Mouse (Mus musculus) fibroblast of lung, adult 2 months (primary cell): ENCODE data around the gene Tfpt.
"Not testable (repeated sequence)": the region's sequence is repeated elsewhere in the genome, so short reads cannot be mapped to it uniquely, and the experiment has no call there.

Experiments
- DNase-seq: peaks from one replicate; pipeline ENCODE4 v3.0.0-alpha.2; 2011; ENCODE audit warnings: low read depth

Gene Tfpt

DNA sequence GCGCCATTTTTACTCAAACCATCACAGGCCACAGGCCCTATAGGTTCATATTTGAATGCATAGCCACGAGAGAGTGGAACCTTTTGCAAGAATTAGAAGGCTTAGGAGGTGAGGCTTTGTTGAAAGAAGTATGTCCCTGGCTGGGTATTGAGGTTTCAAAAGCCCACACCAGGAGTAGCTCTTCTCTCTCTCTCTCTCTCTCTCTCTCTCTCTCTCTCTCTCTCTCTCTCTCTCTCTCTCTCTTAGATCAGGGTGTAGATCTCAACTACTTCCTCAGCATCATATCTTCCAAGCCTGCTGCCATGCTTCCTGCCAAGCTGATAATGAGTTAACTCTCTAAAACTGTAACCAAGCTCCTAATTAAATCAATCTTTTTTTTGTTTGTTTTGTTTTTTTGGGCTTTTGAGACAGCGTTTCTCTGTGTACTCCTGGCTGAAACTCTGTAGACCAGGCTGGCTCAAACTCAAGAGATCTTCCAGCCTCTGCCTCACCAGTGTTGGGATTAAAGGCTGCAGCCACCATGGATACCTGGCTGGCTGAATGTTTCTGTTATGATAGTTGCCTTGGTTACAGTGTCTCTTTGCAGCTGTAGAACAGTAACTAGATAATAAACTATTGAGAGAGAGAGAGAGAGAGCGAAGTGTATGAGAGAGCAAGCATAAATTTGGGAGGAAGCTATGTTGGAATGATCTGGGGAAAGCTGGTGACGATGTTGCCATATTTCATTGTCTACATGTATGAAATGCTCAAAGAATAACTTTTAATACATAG, 53.2 kb downstream of the Tfpt start:
- DNase-seq, result no peak

DNA sequence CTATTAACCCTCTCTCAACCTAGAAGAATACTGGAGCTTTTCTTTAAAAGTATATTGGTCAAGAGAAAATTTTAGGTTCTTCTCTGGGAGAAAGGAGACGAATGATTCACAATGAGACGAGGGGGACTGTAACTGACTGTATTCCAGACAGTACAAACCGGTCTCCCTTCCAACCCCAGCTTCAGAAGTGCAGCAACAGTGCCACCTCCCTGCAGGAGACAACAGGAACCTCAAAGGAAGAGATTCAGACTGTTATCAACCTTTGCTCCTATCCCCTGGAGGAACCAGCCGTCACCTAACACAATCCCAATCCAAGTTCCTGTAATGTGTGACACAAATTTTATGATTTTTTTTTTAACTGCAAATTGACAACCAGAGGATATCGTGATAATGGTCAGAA, 55.5 kb downstream of the Tfpt start:
- peak; percentile 11 for DNase-seq

DNA sequence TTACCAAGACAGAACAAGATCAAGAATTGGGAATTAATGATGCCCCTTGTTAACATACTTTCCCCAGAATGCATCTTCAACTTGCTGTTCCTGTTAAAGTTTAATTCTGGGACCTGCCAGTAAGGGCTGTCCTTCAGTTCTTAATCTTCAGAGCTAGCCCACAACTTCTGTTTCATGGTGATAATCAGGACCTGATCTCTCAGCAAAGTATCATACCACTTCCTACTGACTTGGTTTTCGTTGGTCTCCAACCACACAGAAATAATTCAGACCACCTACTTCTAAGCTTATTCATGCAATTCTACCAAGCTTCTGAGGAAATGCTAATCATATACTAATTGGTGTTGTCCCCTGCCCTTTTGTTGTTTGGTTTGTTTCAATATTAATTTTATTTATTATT, 57.9 kb downstream of the Tfpt start:
- no peak for DNase-seq

- DNase-seq, result not testable (repeated sequence)
Observed at GRCm38 (mm10) chr7:3570580-3570979, 59.1 kb downstream of the Tfpt start.
